ENCODE assay signal across 8 mouse cellular contexts in genomic region chr16:43362651-43363300, GRCm38 (mm10).
DNase-seq lines count a peak whose midpoint lies in the region; ATAC-seq lines count a peak whose summit lies in the region.

No protein-coding gene starts in this region.

- peaks cover 33% of the 10 kb centered on the region for H3K4me1 ChIP-seq in kidney, embryonic 14.5 days (ENCODE audit: control insufficient read depth, insufficient read depth, low read length)

- peak; percentile 9 for DNase-seq in right cerebral cortex, adult 18-20 months
- DNase-seq in right cerebral cortex, adult 2 months (ENCODE audit: low spot score in 2 of 2): no peak
- peak; percentile 37 to 54 for DNase-seq in cerebellum, postnatal 14 days
- DNase-seq in heart, adult 9 months (ENCODE audit: low spot score in 2 of 2): peak; percentile 89 to 91
- peak; percentile 87 for DNase-seq in lung, postnatal 36 days
- DNase-seq in urinary bladder, postnatal 10 days (ENCODE audit: low spot score): peak; percentile 34

- peak overlapping the region; percentile 80; the same call in 1 of the 2 replicates for H3K27ac ChIP-seq in kidney, embryonic 14.5 days (ENCODE audit: low read depth, low read length)

- peak; percentile 33 for ATAC-seq in kidney, embryonic 14.5 days (ENCODE audit: low FRiP score, low TSS enrichment)
- ATAC-seq in inflammation-experienced regulatory T-cells, adult 6 months: no peak

- H3K27me3 ChIP-seq in kidney, embryonic 14.5 days (ENCODE audit: control insufficient read depth, insufficient read depth, low read length): no peaks in the 10 kb centered on the region

- no peak overlapping the region for H3K4me3 ChIP-seq in kidney, embryonic 14.5 days (ENCODE audit: low read length)

- H3K9ac ChIP-seq in kidney, embryonic 14.5 days (ENCODE audit: low read depth, low read length): no peak overlapping the region

- no peak overlapping the region for H3K4me2 ChIP-seq in kidney, embryonic 14.5 days (replicated peaks; ENCODE audit: low read depth, low read length)

- H3K9me3 ChIP-seq in kidney, embryonic 14.5 days (ENCODE audit: control insufficient read depth, low read length): no peaks in the 10 kb centered on the region

- 53% methylated on average over 9 of the region's 9 CpGs for WGBS in kidney, embryonic 14.5 days

- no peaks in the 10 kb centered on the region for H3K36me3 ChIP-seq in kidney, embryonic 14.5 days (ENCODE audit: control insufficient read depth, insufficient read depth, low read length)

Comparison
In these comparisons a context has a peak if more than half of its experiments do, and no peak if none do; other contexts are left out.
1. DNase-seq: peak in right cerebral cortex, adult 18-20 months (single experiment), cerebellum, postnatal 14 days (2 of 2), heart, adult 9 months (2 of 2), lung, postnatal 36 days (single experiment) and urinary bladder, postnatal 10 days (single experiment); none in right cerebral cortex, adult 2 months (0 of 2).